Mouse (Mus musculus) common myeloid progenitor, adult 5-6 weeks (primary cell): ENCODE measurements around the gene Ntn4. TPM values are rescaled to one million over a fixed set of nuclear protein-coding genes. Genes with fewer than 3 reads are reported as not detected.

Experiments
- ATAC-seq: replicated peaks from 2 replicates; pipeline ENCODE4 v1.8.0; 2016; ENCODE audit warnings: low read depth, mild to moderate bottlenecking, moderate TSS enrichment, inconsistent platforms; ENCODE audit not compliant: poor library complexity, severe bottlenecking
- total RNA-seq: library from RNA; stranded (forward); fragments of 200-1000, 187-1606 nt; gene quantifications from 2 replicates; pipeline ENCODE4 v1.2.3, GENCODE M21; 2017

Ntn4 gene
- total RNA-seq, 1 experiment from 2014 or later, result 4.8 TPM

GRCm38 (mm10) chr10:93640953-93641820, 706 bp downstream of the Ntn4 start:
- peak; percentile 3; the same call in 1 of the 2 replicates for ATAC-seq

GRCm38 (mm10) chr10:93641821-93642746, 1.6 kb downstream of the Ntn4 start:
- peak; percentile 26; the same call in 1 of the 2 replicates for ATAC-seq

- ATAC-seq, result no peak
Measured at GRCm38 (mm10) chr10:93642897-93643296, 2.4 kb downstream of the Ntn4 start.

- no peak for ATAC-seq
Measured at GRCm38 (mm10) chr10:93644451-93644941, 4.0 kb downstream of the Ntn4 start.

- ATAC-seq, result peak; percentile 63
Measured at GRCm38 (mm10) chr10:93647655-93648561, 7.4 kb downstream of the Ntn4 start.

- no peak for ATAC-seq
Measured at GRCm38 (mm10) chr10:93648598-93649102, 8.2 kb downstream of the Ntn4 start.

GRCm38 (mm10) chr10:93649127-93649526, 8.6 kb downstream of the Ntn4 start:
- no peak for ATAC-seq

GRCm38 (mm10) chr10:93649600-93649999, 9.1 kb downstream of the Ntn4 start:
- ATAC-seq, result no peak

- ATAC-seq, result no peak
Measured at GRCm38 (mm10) chr10:93653322-93653721, 12.8 kb downstream of the Ntn4 start.

- ATAC-seq, result no peak
Measured at GRCm38 (mm10) chr10:93655428-93655827, 14.9 kb downstream of the Ntn4 start.

- no peak for ATAC-seq
Measured at GRCm38 (mm10) chr10:93659792-93660191, 19.3 kb downstream of the Ntn4 start.

GRCm38 (mm10) chr10:93661348-93661991, 21.0 kb downstream of the Ntn4 start:
- ATAC-seq, result no peak

GRCm38 (mm10) chr10:93662018-93662417, 21.5 kb downstream of the Ntn4 start:
- ATAC-seq, result peak; percentile 79

- ATAC-seq, result peak; percentile 55; the same call in 1 of the 2 replicates
Measured at GRCm38 (mm10) chr10:93666222-93666621, 25.7 kb downstream of the Ntn4 start.

- ATAC-seq, result no peak
Measured at GRCm38 (mm10) chr10:93666996-93667395, 26.5 kb downstream of the Ntn4 start.

GRCm38 (mm10) chr10:93672646-93673479, 32.4 kb downstream of the Ntn4 start:
- ATAC-seq, result no peak

GRCm38 (mm10) chr10:93679191-93680007, 38.9 kb downstream of the Ntn4 start:
- ATAC-seq, result peak; percentile 74
